Mouse (Mus musculus) heart, embryonic 14.5 days (tissue): ENCODE results near the gene 2300003K06Rik. TPM values are rescaled to one million over a fixed set of nuclear protein-coding genes. Genes with fewer than 3 reads are reported as not detected.
"Not testable (repeated sequence)": the region's sequence is repeated elsewhere in the genome, so short reads cannot be mapped to it uniquely, and the experiment has no call there.

Source experiments
- ATAC-seq: fragments of 200-750 bp; cut with Nextera tagmentation; 2 replicates; pipeline ENCODE4 v1.8.0; 2017; ENCODE audit warnings: low read depth, moderate TSS enrichment; ENCODE audit not compliant: insufficient number of reproducible peaks, insufficient read depth, low FRiP score
- H3K27ac ChIP-seq, 2 experiments: fragments of 200-500 bp in 1 of 2; fragments of 300-500 bp in 1 of 2; sonication (generic) in 1 of 2; replicated peaks in 1 of 2; 2 replicates each; pipeline ENCODE4 v1.5.1; 2012 to 2014; ENCODE audit warnings: low read depth in 2 of 2, low read length in 2 of 2, control low read depth in 1 of 2, mild to moderate bottlenecking in 1 of 2, mixed read lengths in 1 of 2; ENCODE audit not compliant: control insufficient read depth in 1 of 2, insufficient read depth in 1 of 2
- H3K27me3 ChIP-seq: fragments of 300-500 bp; sonication (generic); 2 replicates; pipeline ENCODE4 v1.6.1; 2014; ENCODE audit warnings: mild to moderate bottlenecking, low read length, control low read depth; ENCODE audit not compliant: control insufficient read depth, insufficient read depth
- H3K36me3 ChIP-seq: fragments of 300-500 bp; sonication (generic); 2 replicates; pipeline ENCODE4 v1.6.1; 2014; ENCODE audit warnings: mild to moderate bottlenecking, control low read depth, low read length, mixed read lengths; ENCODE audit not compliant: control insufficient read depth, insufficient read depth
- H3K4me1 ChIP-seq, 2 experiments: fragments of 200-500 bp in 1 of 2; fragments of 300-500 bp in 1 of 2; sonication (generic) in 1 of 2; 2 replicates each; pipeline ENCODE4 v1.6.1; 2012 to 2014; ENCODE audit warnings: low read length in 2 of 2, control low read depth in 1 of 2, mixed read lengths in 1 of 2; ENCODE audit not compliant: control insufficient read depth in 2 of 2, insufficient read depth in 2 of 2
- H3K4me2 ChIP-seq: fragments of 300-500 bp; sonication (generic); 2 replicates; pipeline ENCODE4 v1.6.1; 2014; ENCODE audit warnings: mild to moderate bottlenecking, low read length
- H3K4me3 ChIP-seq, 2 experiments: fragments of 200-500 bp in 1 of 2; fragments of 300-500 bp in 1 of 2; sonication (generic) in 1 of 2; 2 replicates each; pipeline ENCODE4 v1.5.1; 2012 to 2014; ENCODE audit warnings: low read length in 2 of 2, mild to moderate bottlenecking in 2 of 2, control low read depth in 1 of 2, low read depth in 1 of 2, moderate library complexity in 1 of 2; ENCODE audit not compliant: control insufficient read depth in 1 of 2, insufficient read depth in 1 of 2
- H3K9ac ChIP-seq: fragments of 300-500 bp; sonication (generic); 2 replicates; pipeline ENCODE4 v1.6.1; 2014; ENCODE audit warnings: mild to moderate bottlenecking, low read length
- H3K9me3 ChIP-seq: fragments of 300-500 bp; sonication (generic); 2 replicates; pipeline ENCODE4 v1.6.1; 2016; ENCODE audit warnings: low read length, control low read depth; ENCODE audit not compliant: control insufficient read depth
- WGBS: fragments of 180-500 bp; shearing (Covaris S2); extraction: QIAGEN DNeasy Blood & Tissue Kit; methylation state at CpG from one replicate; pipeline ENCODE4 v1.1.7; 2014; 5-methylcytosine and 5-hydroxymethylcytosine counted together
- polyA plus RNA-seq: library from polyadenylated mRNA; unstranded; fragments of >200 nt; fragmentation: Nextera tagmentation; extraction: Ambion mirVana; gene quantifications from 2 replicates; pipeline ENCODE4 v1.2.1, GENCODE M21; 2014

The 2300003K06Rik gene
- polyA plus RNA-seq, 1 experiment from 2014 or later = not detected

DNA sequence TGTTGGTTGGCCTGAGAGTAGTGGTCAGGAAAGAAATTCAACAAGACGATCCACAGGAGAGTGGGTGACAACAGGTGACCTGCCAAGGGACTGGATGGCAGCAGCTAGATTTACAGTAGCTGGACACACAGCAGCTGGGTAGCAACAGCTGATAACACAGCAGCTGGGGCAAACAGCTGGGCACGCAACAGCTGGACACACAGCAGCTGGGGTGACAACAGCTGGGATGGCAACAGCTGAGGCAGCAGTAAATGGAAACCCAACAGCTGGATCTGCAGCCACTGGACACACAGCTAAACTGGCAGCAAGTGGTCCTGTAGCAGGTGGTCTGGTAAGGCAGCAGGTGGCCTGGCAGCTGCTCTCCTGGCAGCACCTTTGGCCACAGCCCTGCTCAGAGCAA lies 8.9 kb upstream of the 2300003K06Rik start:
- Histone ChIP-seq H3K4me1 (no peaks in the 10 kb centered on the region), H3K27ac (no peak overlapping the region), H3K27me3 (no peaks in the 10 kb centered on the region; the same call in 1 of the 2 replicates), H3K9me3 (no peaks in the 10 kb centered on the region), H3K4me3 (no peak overlapping the region), H3K9ac (no peak overlapping the region), H3K36me3 (no peaks in the 10 kb centered on the region), H3K4me2 (no peak overlapping the region)
- no peak for ATAC-seq
- WGBS = 71% methylated on average over 2 of the region's 2 CpGs

DNA sequence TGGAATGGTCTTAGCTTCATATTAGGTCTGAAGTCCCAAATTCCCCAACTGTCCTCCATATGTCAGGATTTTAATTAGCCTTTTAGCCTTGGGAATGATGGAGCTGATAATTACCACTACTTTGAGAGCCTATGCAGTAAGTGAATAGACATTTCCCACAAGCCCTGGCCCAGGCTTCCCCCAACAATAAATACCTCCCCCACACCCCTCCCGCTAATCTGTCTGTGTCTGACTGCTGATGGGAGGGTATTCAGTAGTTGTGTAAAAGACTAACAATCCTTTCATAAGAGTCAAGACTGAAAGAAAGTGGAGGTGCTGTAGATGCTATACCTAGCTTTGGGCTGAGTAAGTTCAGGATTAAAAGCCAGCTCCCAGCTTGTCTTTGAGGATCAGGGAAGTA lies 4.3 kb upstream of the 2300003K06Rik start:
- no peak overlapping the region for H3K4me3 ChIP-seq
- H3K9me3 ChIP-seq = no peaks in the 10 kb centered on the region
- no peaks in the 10 kb centered on the region; the same call in 1 of the 2 replicates for H3K27me3 ChIP-seq
- H3K4me2 ChIP-seq = no peak overlapping the region
- no peaks in the 10 kb centered on the region for H3K4me1 ChIP-seq
- H3K9ac ChIP-seq = no peak overlapping the region
- WGBS = 68% methylated on average over 1 of the region's 1 CpGs
- no peak overlapping the region for H3K27ac ChIP-seq
- no peaks in the 10 kb centered on the region for H3K36me3 ChIP-seq
- ATAC-seq = no peak

DNA sequence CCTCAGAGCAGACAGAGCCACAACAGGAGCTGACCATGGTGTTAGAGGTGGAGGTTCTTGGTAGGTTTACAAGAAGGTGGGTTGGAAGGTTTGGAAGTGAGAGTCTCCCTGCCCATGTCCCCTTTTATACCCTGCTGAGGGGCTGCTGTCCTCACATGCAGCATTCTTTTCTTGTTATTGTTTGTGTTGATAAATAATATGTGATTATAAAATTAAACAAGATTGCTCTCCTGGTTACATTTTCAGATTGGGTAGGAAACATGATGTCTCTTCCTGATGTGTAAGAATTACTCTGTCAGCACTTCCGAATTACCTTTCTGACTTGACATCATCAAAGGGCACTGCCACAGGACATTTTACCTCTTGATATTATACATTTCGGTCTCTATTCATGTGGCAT lies 22.3 kb downstream of the 2300003K06Rik start, which contains the start of gene Gm11564:
Gm11564 (minus strand) TSS at position 101 of the 400 bp plus-strand sequence.
- ATAC-seq, H3K9me3 ChIP-seq, H3K27ac ChIP-seq, H3K36me3 ChIP-seq, H3K9ac ChIP-seq, H3K27me3 ChIP-seq, H3K4me3 ChIP-seq, H3K4me1 ChIP-seq, H3K4me2 ChIP-seq: not testable (repeated sequence)
- WGBS = 73% methylated on average over 2 of the region's 2 CpGs

DNA sequence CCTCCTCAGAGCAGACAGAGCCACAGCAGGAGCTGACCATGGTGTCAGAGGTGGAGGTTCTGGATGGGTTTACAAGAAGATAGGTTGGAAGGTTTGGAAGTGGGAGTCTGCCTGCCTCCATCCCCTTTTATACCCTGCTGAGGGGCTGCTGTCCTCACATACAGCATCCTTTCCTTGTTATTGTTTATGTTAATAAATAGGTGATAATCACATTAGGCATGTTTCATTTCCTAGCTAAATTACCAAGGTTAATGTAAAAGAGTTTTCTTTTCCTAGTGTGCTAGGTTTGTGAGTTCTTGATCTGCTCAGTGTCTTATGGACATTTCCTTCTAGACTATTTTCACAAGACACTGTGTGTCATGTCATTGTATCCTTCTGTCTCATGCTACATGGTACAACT lies 28.1 kb downstream of the 2300003K06Rik start, which contains the start of gene Krtap4-13:
Krtap4-13 (minus strand) TSS at position 101 of the 400 bp plus-strand sequence.
- H3K4me2 ChIP-seq, H3K27me3 ChIP-seq, H3K27ac ChIP-seq, H3K4me3 ChIP-seq, ATAC-seq, H3K9ac ChIP-seq, H3K9me3 ChIP-seq, H3K36me3 ChIP-seq, H3K4me1 ChIP-seq: not testable (repeated sequence)

DNA sequence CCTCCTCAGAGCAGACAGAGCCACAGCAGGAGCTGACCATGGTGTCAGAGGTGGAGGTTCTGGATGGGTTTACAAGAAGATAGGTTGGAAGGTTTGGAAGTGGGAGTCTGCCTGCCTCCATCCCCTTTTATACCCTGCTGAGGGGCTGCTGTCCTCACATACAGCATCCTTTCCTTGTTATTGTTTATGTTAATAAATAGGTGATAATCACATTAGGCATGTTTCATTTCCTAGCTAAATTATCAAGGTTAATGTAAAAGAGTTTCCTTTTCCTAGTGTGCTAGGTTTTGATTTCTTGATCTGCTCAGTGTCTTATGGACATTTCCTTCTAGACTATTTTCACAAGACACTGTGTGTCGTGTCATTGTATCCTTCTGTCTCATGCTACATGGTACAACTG lies 33.5 kb downstream of the 2300003K06Rik start, which contains the start of gene Gm11554:
Gm11554 (minus strand) TSS at position 101 of the 400 bp plus-strand sequence.
- not testable (repeated sequence) for H3K4me2 ChIP-seq, H3K36me3 ChIP-seq, ATAC-seq, H3K27me3 ChIP-seq, H3K9me3 ChIP-seq, H3K4me3 ChIP-seq, H3K9ac ChIP-seq, H3K27ac ChIP-seq, H3K4me1 ChIP-seq
- WGBS = no CpG with 5 or more reads among the region's 1 CpGs

DNA sequence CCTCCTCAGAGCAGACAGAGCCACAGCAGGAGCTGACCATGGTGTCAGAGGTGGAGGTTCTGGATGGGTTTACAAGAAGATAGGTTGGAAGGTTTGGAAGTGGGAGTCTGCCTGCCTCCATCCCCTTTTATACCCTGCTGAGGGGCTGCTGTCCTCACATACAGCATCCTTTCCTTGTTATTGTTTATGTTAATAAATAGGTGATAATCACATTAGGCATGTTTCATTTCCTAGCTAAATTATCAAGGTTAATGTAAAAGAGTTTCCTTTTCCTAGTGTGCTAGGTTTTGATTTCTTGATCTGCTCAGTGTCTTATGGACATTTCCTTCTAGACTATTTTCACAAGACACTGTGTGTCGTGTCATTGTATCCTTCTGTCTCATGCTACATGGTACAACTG lies 39.0 kb downstream of the 2300003K06Rik start, which contains the start of gene Gm11569:
Gm11569 (minus strand) TSS at position 101 of the 400 bp plus-strand sequence.
- not testable (repeated sequence) for H3K9ac ChIP-seq, H3K9me3 ChIP-seq, H3K4me1 ChIP-seq, ATAC-seq, H3K27ac ChIP-seq, H3K4me2 ChIP-seq, H3K4me3 ChIP-seq, H3K36me3 ChIP-seq, H3K27me3 ChIP-seq
- no CpG with 5 or more reads among the region's 1 CpGs for WGBS

DNA sequence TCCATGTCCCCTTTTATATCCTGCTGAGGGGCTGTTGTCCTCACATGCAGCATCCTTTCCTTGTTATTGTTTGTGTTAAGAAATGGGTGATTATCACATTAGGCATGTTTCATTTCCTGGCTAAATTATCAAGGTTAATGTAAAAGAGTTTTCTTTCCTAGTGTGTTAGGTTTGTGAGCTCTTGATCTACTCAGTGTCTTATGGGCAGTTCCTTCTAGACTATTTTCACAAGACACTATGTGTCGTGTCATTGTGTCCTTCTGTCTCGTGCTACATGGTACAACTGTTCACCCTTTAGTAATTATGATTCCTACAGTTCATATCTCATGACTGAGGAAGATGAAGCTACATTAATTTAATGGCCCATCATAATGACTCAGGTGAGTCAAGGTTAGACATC lies 44.5 kb downstream of the 2300003K06Rik start, which contains the start of gene Gm11596:
Gm11596 (minus strand) TSS at position 101 of the 400 bp plus-strand sequence.
- H3K36me3 ChIP-seq = no peaks in the 10 kb centered on the region
- no peaks in the 10 kb centered on the region for H3K4me1 ChIP-seq
- H3K9ac ChIP-seq = no peak within 1 kb of the TSS
- no peak within 1 kb of the TSS for H3K4me3 ChIP-seq
- no peak within 1 kb of the TSS for H3K27ac ChIP-seq
- WGBS = 67% methylated on average over 2 of the region's 2 CpGs
- no peak within 1 kb of the TSS for H3K4me2 ChIP-seq
- ATAC-seq = no peak
- H3K27me3 ChIP-seq = no peaks in the 10 kb centered on the region
- H3K9me3 ChIP-seq = no peaks in the 10 kb centered on the region
